Mouse (Mus musculus): Measurements from ENCODE around the gene Epb41l5. TPM values are rescaled to one million over a fixed set of nuclear protein-coding genes. Genes with fewer than 3 reads are reported as not detected.
A peak's percentile ranks its signal among the peaks of the same experiment; 100 is the strongest.

The Epb41l5 gene
- polyA plus RNA-seq, 2 experiments, result 6.1 to 12.1 TPM

DNA sequence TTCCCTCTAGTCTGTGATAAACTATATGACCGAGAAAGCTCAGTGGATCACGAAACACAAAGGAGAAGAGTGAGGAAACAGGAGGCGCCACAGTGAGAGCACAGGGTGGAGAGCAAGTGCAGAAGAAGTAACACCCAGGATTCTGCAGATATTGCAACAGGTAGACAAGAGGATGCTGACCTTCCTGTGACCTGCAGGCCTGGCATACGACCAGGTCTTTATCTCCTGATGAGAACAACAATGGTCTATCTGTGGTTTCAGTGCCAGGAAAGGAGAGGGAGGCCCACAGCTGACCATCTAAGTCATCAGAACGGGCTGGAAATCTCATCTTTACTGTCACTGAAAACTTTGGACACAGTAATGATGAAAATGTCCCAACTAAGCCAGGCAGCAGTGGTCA is 93.1 kb downstream of the Epb41l5 start:
- DNase-seq (ENCODE audit: low spot score) (no peak), ATAC-seq (ENCODE audit: low FRiP score, low read depth) (no peak)
- WGBS, result 80% methylated on average over 5 of the region's 5 CpGs
- no peaks in the 10 kb centered on the region for H3K27me3 ChIP-seq (ENCODE audit: control insufficient read depth, insufficient read depth, low read length)
- no peaks in the 10 kb centered on the region for H3K4me1 ChIP-seq (ENCODE audit: control insufficient read depth, insufficient read depth, low read length)
- H3K9me3 ChIP-seq (ENCODE audit: control insufficient read depth, low read length), result no peaks in the 10 kb centered on the region
- no peak for TF ChIP-seq POLR2A (IDR thresholded peaks at IDR 0.05; ENCODE audit: borderline replicate concordance, extremely low read depth, insufficient read depth, insufficient read length)
- H3K27ac ChIP-seq (replicated peaks; ENCODE audit: low read depth, low read length), result no peak overlapping the region
- 0 out of 2 replicates have a peak, but pooled peaks cover 5% of the 10 kb centered on the region for H3K36me3 ChIP-seq (ENCODE audit: control insufficient read depth, insufficient read depth, low read length)
- H3K4me2 ChIP-seq (replicated peaks; ENCODE audit: low read depth, low read length, severe bottlenecking), result no peak overlapping the region
- no peak overlapping the region for H3K4me3 ChIP-seq (replicated peaks; ENCODE audit: low read length)
- H3K9ac ChIP-seq (ENCODE audit: low read depth, low read length, severe bottlenecking), result no peak overlapping the region

DNA sequence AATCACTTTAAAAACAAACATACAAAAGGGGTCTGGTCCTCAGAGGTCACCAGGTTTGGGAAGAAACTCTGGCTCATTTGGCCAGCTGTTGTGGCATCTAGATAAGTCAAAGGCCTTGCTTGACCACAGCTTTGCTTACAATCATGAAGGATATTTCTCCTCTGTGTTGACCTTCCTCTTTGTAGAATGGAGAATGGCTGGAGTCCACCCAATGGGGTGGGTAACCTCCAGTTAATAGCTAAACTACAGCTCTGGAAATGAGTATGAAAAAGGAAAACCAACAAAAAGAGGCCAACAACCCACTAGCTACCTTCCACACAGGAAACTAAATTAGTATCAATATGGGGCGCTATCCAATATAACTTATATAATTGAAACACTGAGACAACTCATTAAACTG is 97.1 kb downstream of the Epb41l5 start:
- no peak for DNase-seq (ENCODE audit: low spot score)
- Histone ChIP-seq H3K27ac (replicated peaks; ENCODE audit: low read depth, low read length) (no peak overlapping the region), H3K36me3 (ENCODE audit: control insufficient read depth, insufficient read depth, low read length) (0 out of 2 replicates have a peak, but pooled peaks cover 5% of the 10 kb centered on the region), H3K9me3 (ENCODE audit: control insufficient read depth, low read length) (no peaks in the 10 kb centered on the region), H3K4me2 (replicated peaks; ENCODE audit: low read depth, low read length, severe bottlenecking) (no peak overlapping the region), H3K4me3 (replicated peaks; ENCODE audit: low read length) (no peak overlapping the region), H3K4me1 (ENCODE audit: control insufficient read depth, insufficient read depth, low read length) (no peaks in the 10 kb centered on the region), H3K9ac (ENCODE audit: low read depth, low read length, severe bottlenecking) (no peak overlapping the region), H3K27me3 (ENCODE audit: control insufficient read depth, insufficient read depth, low read length) (no peaks in the 10 kb centered on the region)
- 95% methylated on average over 1 of the region's 1 CpGs for WGBS
- ATAC-seq (ENCODE audit: low FRiP score, low read depth), result no peak
- TF ChIP-seq POLR2A (IDR thresholded peaks at IDR 0.05; ENCODE audit: borderline replicate concordance, extremely low read depth, insufficient read depth, insufficient read length), result no peak

DNA sequence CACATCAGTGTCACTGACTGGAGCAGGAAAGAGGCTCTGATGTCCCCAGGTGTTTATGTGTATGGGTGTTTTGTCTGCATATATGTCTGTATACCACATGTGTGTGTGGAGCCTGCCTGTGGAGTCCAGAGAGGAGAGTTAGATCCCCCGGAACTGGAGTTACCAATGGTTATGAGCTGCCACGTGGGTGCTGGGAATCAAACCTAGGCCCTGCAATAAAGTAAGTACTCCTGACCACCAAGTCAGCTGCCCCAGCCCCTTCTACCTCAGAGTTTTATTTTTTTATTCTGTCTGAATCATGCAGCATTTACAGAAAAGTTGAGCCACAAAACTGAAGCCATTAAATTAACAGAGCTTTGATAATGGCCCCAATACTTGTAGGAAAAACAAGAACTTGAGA is 98.7 kb downstream of the Epb41l5 start:
- DNase-seq (ENCODE audit: low spot score) (no peak), ATAC-seq (ENCODE audit: low FRiP score, low read depth) (no peak)
- no peak overlapping the region for H3K4me3 ChIP-seq (replicated peaks; ENCODE audit: low read length)
- no peak overlapping the region for H3K9ac ChIP-seq (ENCODE audit: low read depth, low read length, severe bottlenecking)
- no peaks in the 10 kb centered on the region for H3K4me1 ChIP-seq (ENCODE audit: control insufficient read depth, insufficient read depth, low read length)
- TF ChIP-seq POLR2A (IDR thresholded peaks at IDR 0.05; ENCODE audit: borderline replicate concordance, extremely low read depth, insufficient read depth, insufficient read length), result no peak
- no peaks in the 10 kb centered on the region for H3K36me3 ChIP-seq (ENCODE audit: control insufficient read depth, insufficient read depth, low read length)
- 82% methylated on average over 2 of the region's 2 CpGs for WGBS
- no peak overlapping the region for H3K27ac ChIP-seq (replicated peaks; ENCODE audit: low read depth, low read length)
- H3K9me3 ChIP-seq (ENCODE audit: control insufficient read depth, low read length), result no peaks in the 10 kb centered on the region
- no peak overlapping the region for H3K4me2 ChIP-seq (replicated peaks; ENCODE audit: low read depth, low read length, severe bottlenecking)
- no peaks in the 10 kb centered on the region for H3K27me3 ChIP-seq (ENCODE audit: control insufficient read depth, insufficient read depth, low read length)

DNA sequence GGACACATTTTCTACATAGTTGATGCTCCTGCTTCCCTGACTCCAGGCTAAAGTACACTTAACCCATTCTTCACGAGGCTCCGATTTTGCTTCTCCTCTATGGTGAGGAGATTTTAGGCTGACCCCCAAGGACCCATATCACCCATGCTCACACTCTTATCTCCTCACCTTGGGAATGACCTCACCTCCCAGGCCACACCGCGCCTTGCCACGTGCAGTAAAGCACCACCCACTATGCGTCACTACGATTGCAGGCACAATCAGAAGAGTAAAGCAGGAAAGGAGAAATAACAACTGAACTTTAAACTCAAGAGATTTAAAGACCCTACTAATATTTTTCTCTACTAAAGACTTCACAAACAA is 99.5 kb downstream of the Epb41l5 start:
- H3K27me3 ChIP-seq (ENCODE audit: control insufficient read depth, insufficient read depth, low read length), result no peaks in the 10 kb centered on the region
- no peaks in the 10 kb centered on the region for H3K36me3 ChIP-seq (ENCODE audit: control insufficient read depth, insufficient read depth, low read length)
- no peaks in the 10 kb centered on the region for H3K4me1 ChIP-seq (ENCODE audit: control insufficient read depth, insufficient read depth, low read length)
- no peak for ATAC-seq (ENCODE audit: low FRiP score, low read depth)
- H3K9ac ChIP-seq (ENCODE audit: low read depth, low read length, severe bottlenecking), result no peak overlapping the region
- no peak overlapping the region for H3K27ac ChIP-seq (replicated peaks; ENCODE audit: low read depth, low read length)
- DNase-seq (ENCODE audit: low spot score), result no peak
- H3K4me3 ChIP-seq (replicated peaks; ENCODE audit: low read length), result no peak overlapping the region
- H3K4me2 ChIP-seq (replicated peaks; ENCODE audit: low read depth, low read length, severe bottlenecking), result no peak overlapping the region
- TF ChIP-seq POLR2A (IDR thresholded peaks at IDR 0.05; ENCODE audit: borderline replicate concordance, extremely low read depth, insufficient read depth, insufficient read length), result no peak
- no peaks in the 10 kb centered on the region for H3K9me3 ChIP-seq (ENCODE audit: control insufficient read depth, low read length)
- 90% methylated on average over 7 of the region's 7 CpGs for WGBS

DNA sequence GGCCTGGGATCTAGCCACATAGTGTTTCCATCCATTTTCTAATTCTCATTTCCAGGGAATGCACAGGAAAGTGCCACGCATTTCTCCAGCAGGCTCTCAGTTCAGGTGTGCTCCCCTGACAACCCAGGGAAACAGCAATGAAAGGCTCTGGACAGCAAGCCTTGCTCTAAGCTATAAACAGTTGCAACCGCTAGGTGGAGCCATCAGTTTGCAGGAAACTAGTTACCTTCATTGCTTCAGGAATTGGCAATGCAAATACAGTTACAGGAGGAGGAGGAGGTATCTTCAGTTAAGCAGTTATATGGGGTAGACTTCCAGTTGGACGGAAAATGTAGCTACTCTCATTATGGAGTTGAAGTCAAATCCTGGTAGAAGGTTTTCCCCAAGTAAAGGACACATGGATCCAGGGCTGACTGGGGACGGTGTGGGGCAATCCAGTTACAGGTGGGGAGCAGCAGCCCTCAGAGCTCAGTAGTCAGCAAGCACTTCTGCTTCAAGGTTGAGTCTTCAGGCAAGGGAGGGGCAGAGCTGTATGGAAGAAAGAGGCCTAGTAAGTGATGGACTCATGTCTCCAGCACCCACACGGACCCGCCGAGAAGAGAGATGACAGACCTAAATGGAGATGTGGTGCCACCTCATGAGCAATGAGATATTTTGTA is 100.0 kb downstream of the Epb41l5 start:
- 67% methylated on average over 7 of the region's 7 CpGs for WGBS
- Histone ChIP-seq H3K4me2 (replicated peaks; ENCODE audit: low read depth, low read length, severe bottlenecking) (no peak overlapping the region), H3K9ac (ENCODE audit: low read depth, low read length, severe bottlenecking) (no peak overlapping the region), H3K36me3 (ENCODE audit: control insufficient read depth, insufficient read depth, low read length) (no peaks in the 10 kb centered on the region), H3K27ac (replicated peaks; ENCODE audit: low read depth, low read length) (no peak overlapping the region), H3K9me3 (ENCODE audit: control insufficient read depth, low read length) (no peaks in the 10 kb centered on the region), H3K4me3 (replicated peaks; ENCODE audit: low read length) (no peak overlapping the region), H3K4me1 (ENCODE audit: control insufficient read depth, insufficient read depth, low read length) (no peaks in the 10 kb centered on the region), H3K27me3 (ENCODE audit: control insufficient read depth, insufficient read depth, low read length) (no peaks in the 10 kb centered on the region)
- TF ChIP-seq POLR2A (IDR thresholded peaks at IDR 0.05; ENCODE audit: borderline replicate concordance, extremely low read depth, insufficient read depth, insufficient read length), result no peak
- DNase-seq (ENCODE audit: low spot score) (peak; percentile 81), ATAC-seq (ENCODE audit: low FRiP score, low read depth) (peak; percentile 65)

Measured in limb, embryonic 14.5 days (tissue).